Mouse (Mus musculus): ENCODE measurements around the gene Nid1.
"Not testable (repeated sequence)": the region's sequence is repeated elsewhere in the genome, so short reads cannot be mapped to it uniquely, and the experiment has no call there.

Nid1 gene

DNA sequence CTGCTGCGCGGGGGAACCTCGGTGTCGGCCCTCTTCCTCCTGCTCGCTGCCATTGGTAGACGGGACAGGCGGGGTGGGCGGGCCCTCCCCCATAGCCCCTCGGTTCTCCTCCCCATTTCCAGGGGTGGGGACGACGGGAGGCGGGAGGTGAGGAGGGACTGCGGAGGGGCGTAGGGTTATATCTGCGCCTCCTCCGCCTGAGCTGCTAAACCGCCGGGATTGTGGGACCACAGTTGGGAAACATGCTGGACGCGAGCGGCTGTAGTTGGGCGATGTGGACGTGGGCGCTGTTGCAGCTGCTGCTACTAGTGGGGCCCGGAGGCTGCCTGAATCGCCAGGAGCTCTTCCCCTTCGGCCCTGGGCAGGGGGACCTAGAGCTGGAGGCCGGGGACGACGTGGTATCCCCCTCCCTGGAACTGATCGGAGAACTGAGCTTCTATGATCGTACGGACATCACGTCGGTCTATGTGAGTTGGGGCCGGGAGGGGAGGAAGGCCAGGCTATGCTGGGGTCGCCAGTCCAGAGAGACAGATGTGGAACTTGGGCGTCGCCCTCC, at the start of gene Nid1:
TSS of gene Nid1 (plus strand) at position 92 of the 556 bp plus-strand sequence.
- DNase-seq, result not testable (repeated sequence)

DNA sequence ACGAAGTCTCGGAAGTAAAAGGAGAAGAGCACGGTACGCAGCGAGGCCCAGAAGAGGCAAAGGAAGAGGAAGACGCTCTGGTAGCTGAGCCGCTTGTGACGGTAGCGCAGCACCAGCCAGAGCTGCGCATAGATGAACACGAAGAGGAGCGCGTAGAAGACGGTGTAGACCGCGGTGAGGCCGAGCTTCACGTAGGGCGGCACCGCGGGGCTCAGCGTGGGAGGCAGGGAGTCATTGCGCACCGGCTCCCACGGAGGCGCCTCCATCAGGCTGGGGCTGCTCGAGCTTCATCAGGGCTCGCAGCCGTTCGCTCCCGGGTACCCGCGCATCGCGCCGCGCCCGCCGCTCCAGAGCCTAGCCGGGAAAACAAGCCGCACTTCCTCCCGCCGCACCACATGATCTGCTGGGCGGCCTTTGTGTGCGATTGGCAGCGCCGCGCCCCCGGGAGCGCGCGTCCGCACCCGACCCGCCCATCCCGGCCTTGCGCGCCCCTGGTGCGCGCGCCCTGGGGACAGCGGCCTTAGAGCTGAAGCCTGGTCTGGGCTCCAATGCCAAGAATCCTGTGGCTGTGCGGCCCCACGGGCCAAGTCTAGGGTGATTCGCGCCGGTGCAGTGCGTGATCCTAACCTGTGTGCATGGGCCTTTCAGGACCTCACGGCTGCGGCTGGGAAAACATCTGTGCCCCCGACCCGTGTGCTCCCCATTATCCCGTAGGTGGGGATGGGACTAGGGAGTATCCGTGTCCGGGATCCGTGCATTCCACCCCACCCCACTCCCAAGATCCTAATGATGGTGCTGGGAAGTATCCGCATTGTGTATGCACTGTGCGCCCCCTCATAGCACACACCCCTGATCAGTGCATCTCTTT, 43.9 kb upstream of the Nid1 start, which contains the start of gene Gpr137b:
TSS of gene Gpr137b (minus strand) at position 787 of the 868 bp plus-strand sequence.
- peak; percentile 40 for DNase-seq

DNA sequence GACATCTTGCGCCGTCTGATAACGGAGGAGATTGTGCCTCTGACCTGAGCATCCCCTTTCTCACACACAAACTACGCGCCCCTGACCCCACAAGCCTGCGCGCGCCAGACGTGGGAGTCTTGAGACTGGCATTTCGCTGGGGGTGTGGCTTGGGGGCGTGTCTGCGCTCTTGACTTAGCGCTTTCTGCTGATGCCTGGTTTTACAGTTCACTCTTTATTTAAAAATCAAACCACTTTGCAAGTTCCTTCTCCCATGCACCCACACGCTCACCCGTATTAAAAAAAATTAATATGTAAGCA, 43.3 kb upstream of the Nid1 start:
- DNase-seq, result peak; percentile 27

DNA sequence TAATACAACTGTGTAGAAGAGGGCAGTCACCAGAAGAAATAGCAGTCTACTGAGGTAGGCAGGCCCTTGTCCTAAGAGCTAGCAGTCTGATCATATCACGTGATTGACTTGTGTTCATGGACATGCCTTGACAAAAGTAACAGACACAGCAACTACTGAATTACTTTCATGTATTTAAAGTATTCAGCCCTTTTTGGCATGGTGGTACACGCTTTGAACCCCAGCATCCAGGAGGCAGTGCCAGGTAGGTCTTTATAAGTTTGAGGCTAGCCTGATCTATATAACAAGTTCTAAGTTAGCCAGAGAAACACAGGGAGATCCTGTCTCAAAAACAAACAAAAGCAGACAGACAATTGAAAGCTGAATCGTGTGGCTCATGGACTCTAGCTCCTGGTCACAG, 36.5 kb upstream of the Nid1 start:
- not testable (repeated sequence) for DNase-seq

DNA sequence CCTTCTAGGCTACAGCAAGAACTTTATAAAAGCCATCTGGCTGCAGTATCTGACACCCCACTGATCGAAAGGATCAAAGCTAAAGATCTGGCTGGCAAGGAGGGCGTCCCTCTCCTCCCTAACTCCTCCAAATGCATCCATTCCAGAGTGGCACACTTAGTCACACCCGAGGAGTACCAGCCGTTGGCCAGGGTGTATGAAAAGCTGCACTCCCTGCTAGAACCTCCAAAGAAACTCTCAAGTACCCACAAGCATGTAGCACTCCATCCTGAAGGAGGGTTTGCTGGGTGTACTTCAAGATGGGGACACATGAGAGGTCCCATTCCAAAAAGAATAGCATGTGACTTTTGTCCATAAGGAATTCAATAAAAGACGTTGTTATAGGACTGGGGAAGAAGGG, 34.5 kb upstream of the Nid1 start:
- DNase-seq, result not testable (repeated sequence)

DNA sequence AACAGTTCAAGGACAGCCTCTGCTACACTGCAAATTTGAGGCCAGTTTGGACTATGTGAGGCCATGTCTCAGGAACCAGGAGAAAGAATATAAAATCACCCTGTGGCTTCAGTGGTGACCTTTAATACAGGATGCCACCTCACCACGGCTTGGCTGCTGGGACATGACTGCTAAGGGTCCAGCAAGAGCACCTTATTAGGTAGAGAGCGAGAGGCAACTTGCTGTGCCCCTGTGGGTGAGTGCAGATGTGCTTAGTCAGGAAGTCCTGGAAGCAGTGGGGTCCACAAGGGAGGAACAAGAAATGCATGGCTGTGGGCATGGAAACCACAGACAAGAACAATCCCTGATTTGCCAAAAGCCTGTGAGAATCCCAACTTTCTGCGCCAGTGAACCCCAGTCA, 34.0 kb upstream of the Nid1 start:
- DNase-seq, result not testable (repeated sequence)

DNA sequence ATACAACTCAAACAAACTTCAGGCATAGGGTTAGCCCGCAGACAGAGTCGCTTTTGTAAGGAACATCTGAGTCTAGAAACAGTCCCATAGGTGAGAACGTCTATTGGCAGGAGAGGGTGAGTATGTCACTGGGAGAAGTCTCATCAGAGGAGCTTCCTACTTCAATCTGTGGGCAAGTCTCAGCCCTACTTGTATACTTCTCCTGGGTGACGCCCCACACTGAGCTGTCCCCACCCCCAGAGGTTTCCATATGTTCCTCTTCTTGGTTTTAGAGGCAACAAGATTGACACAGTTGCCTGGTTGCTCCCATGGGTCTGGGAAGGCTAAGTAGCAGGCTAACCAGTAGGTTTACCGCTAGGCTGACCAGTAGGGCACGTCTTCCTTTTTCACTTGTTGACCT, 33.5 kb upstream of the Nid1 start:
- DNase-seq, result not testable (repeated sequence)

DNA sequence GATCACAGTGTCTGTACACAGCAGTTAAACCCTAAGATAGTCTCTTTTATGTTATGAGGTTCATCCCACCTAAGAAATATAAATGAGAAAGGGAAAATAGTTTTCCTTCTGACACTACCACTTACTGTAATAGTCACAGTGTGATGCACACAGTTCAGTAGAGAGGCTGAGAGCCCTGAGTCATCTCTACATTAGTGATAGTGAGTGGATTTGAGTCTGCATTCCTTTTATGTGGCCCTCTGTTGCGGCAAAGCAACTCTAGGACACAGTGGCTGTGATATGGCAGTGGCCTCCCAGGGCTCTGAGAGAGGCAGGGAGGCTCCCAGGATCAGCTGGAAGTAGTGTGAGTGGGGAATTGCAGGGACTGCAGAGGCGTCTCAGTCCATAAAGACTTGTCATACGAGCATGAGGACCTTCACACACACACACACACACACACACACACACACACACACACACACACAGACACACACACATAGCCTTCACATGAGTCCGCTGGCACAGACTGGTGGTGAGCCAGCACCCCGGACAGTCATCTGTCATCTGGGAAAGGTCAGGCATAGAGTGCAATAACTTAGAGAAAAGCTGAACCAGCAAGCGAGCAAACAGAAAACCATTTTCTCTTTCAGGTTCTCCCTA, 32.7 kb upstream of the Nid1 start:
- not testable (repeated sequence) for DNase-seq

DNA sequence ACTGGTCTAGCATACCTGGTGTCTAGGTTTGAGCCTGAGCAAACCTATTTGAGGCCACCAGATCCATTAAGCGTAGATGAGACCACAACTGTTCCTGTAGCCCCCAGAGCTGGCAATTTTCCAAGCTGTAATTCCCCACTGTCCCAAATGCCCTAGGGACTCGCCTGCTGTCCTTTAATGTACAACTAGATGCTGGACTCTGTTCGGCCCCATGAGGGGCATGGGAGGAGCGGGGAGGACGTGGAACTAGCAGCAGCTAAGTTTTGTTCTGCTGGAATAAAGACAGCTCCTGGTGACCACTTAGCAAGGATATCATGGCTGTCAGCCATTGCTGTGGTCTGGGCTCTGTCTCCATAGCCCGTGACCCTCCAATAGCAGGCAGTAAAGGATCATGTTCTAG, 31.8 kb upstream of the Nid1 start:
- not testable (repeated sequence) for DNase-seq

DNA sequence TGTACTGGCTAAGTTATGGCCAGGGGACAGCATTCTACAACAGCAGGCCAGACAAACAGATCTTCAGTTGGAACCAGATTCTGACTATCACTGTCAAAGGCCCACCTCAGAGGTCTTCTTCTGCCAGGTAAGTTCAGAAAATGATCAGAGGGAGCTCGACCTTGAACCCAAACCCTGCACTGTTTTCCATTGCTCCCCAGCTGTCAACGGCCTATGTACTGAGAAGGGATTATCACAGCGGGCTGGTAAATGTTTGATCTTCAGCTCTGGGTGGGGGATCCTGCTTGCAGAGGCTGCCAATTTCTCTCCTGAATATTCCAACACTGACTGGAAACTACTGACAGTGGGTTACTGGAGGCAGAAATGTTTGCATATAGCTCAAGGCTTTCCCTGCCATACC, 23.1 kb upstream of the Nid1 start:
- no peak for DNase-seq

DNA sequence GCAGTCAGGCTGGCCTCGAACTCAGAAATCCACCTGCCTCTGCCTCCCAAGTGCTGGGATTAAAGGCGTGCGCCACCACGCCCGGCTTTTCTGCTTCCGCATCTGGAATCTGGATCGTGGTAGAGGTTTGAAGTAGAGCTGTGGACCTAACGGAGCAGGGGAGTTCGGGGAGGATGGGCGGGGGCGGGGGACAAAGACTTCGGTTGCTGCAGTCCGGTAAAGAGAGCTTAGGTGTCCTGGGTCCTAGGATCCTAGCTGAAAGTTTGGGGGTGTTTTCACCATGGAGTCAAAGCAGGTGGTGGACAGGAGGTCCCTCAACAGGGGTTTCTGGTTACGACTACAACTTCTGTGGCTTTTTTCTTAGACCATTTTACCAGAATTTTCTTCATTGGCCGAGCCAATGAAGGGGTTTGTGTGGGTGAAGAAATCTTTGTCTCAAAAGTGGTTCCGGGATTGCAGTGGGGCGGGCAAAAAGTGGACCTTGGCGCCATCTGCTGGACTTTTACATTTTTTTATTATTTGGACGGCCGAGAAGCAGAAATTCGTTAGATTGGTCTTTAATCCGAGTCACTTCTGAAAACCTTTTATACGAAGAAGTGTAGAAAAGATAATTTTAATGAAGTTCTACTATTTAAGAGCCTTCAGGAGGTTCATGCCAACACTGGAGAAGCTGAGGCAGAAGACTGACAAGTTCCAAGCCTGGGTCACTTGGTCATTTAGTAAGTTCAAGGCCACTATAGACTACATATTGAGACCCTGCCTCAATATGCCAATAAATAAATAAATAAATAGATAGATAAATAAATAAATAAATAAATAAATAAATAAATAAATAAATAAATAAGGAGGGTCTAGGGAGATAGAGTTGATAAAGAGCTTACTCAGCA, 22.0 kb upstream of the Nid1 start:
- peak; percentile 49 for DNase-seq

DNA sequence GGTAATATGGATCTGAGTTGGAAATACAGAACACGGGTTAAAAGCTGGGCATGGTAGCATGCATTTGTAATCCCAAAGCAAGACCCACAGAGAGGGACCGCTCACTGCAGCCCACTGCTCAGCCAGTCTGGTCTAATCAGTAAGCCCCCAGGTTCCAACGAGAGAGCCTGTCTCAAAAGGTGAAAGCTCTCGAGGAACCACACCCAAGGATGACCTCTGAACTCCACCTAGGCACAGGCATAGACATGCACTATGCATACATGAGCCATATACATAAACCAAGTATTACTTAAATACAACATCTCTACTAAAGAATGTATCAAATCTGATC, 21.4 kb upstream of the Nid1 start:
- DNase-seq, result not testable (repeated sequence)

DNA sequence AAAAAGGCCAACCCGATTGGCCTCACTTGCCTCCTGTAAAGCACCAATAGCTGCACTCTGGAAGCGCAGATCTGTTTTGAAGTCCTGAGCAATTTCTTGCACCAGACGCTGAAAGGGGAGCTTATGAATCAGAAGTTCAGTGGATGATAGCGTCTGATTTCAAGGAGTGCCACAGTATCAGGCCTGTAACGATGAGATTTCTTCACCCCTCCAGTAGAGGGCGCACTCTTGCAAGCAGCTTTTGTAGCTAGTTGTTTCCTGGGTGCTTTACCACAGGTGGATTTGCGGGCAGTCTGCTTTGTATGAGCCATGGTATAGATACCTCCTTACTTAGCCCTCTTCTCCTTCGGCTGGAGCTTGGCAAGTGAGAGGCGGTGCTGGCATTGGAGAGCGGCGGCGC, 18.5 kb upstream of the Nid1 start:
- not testable (repeated sequence) for DNase-seq

DNA sequence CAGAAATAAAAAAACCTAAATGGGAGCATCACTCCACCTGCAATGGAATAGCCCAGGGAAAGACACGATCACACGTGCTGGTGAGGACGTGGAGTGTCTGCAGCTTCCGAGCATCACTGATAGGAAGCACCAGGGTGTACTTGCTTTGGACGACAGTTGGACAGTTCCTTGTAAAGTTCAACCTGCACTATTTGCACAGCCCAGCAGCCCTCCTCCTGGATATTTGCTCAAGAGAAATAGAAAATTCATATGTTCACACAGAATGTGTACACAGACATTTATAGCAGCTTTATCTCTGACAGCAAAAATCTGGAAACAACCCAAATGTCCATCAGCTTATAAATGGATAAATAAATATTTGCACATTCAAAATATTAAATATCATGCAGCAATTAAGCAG, 14.1 kb upstream of the Nid1 start:
- DNase-seq, result not testable (repeated sequence)

DNA sequence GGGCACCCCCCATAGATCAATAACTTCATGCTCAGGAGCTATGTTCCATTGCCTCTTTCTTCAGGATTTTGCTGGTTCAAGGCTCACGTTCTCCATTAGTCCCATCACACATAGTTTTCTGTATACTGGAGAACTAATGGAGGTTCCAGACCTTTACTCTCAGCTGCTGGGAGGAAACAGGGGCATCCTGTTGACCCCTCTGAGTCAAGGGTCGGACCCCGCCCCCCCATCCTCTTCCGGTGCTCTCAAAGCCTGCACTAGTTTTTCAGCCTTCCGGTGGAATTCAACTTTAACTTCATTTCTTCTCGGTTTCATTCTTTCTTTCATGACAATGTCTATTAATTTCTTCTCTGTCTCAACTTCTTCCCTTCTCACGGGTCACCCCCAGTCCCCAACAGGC, 1.2 kb upstream of the Nid1 start:
- DNase-seq, result not testable (repeated sequence)

DNA sequence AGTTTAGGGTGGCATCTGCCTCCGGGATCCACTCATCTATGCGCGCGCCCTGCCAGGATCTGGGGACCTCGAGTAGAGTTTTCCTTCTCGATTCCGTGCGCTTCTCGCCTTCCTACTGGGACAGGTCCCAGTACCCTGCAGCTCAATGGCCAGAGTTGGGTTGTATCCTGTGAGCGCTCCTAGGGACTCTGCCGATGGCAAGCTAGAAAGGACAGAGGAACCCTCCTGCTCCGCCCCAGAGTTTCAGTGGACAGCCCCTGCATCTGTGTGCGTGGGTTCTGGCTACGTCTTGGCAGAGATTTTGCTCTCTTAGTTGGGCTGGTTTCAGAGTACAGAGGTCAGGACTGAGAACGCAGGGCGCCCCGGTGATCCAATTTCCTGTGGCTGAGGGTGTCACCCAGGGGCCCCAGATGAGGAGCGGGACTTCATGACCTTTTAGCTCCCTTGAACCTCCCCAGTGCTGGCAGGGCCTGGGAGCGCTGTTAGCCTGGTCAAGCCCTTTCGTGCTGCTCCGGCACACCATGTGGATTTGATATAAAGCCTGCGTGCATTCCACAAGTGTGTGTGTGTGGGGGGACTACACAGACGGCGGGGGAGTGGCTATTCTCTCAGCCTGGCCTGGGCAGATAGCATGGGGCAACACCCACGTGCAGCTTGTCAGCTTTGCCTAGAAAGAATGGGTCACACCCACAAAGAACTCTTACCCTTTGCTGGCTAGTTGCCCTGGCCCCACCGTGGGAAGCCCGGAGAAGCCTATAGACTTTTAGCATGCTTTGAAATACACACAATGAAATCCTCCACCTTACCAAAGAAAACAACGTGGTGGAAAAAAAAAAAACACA, 982 bp downstream of the Nid1 start:
- not testable (repeated sequence) for DNase-seq

DNA sequence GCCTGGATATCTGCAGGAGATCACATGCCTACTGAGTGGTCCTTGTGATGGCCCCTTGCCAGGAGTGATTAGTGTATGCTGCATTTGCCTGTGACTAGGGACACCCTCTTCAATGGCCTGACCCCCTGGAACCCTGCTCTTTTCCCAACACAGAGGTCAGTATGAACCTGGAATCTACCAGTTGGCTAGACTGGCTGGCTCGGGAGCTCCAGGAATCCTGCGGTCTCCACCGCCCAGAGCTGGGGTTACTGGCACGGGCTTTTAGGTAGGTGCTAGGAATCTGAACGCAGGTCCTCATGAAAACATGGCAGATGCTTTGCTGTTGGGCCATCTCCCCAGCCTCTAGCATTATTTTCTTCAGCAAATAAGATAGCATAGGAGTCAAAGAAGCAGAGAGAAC, 8.2 kb downstream of the Nid1 start:
- DNase-seq, result not testable (repeated sequence)

DNA sequence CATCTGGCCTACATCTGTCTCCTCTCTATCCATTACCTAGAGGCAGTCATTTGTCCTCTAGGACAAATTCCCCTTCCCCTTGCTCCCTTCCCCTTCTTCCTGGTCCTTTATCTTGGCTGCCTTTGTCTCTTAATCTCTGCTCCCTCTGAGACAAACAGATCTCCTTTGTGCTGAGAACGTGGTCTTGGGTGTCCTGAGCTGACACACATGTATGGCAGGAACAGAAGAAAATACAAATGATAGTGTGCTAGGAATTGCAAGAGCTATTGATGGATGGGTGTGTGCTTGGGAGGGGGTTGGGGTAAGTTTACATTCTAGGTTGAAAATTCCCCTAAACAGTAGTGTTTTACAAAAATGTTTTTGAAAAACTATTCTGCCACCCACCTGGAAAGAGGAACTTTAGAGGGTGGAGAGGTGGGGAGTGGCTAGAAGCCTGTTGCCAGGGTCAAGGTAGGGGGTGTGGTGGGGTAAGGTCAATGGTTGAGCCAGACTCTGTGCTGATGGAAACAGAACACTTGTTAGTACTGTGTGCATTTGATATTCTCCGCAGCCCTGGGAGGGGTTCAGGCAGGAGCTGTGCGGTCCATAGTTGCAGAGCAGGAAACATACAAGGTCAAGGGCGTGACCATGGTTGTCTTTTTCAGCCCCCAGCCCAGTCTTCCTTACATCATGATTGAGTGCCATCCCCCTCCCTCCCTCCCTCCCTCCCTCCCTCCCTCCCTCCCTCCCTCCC, 9.5 kb downstream of the Nid1 start:
- DNase-seq, result not testable (repeated sequence)

DNA sequence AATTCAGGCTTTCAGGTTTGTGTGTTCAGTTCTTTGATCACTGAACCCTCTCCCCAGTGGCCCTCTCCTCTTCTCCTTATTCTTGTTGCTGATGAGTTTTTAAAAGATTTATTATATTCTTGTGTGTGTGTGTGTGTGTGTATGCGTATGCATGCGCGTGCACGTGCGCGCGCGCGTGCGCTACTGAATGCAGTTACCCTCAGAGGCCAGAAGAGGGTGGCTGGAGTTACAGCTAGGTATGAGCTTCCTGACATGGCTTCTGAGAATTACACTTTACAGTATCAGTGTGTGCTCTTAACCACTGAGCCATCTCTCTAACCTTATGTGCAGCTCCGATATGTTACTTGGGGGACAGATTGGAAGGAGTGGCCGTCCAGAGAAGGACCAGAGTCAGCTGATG, 12.6 kb downstream of the Nid1 start:
- DNase-seq, result not testable (repeated sequence)

DNA sequence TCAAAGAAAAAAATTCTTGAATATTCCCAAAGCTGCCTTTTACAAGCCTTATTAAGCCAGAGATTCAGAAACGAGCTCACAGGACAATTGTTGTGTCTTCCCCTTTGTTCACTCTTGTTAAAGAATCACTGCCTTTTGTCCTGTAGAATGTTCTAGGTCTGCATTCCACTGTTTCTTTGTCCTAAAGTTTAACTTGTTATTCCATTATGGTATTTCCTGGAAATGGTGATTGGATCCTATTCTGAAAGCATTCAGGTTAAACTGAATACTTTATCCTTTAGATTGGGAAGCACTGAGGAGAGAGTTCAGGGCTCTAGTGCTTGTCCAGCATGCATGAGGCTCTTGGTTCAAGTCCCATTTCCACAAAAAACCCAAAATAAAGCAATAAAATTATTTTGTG, 13.6 kb downstream of the Nid1 start:
- not testable (repeated sequence) for DNase-seq

DNA sequence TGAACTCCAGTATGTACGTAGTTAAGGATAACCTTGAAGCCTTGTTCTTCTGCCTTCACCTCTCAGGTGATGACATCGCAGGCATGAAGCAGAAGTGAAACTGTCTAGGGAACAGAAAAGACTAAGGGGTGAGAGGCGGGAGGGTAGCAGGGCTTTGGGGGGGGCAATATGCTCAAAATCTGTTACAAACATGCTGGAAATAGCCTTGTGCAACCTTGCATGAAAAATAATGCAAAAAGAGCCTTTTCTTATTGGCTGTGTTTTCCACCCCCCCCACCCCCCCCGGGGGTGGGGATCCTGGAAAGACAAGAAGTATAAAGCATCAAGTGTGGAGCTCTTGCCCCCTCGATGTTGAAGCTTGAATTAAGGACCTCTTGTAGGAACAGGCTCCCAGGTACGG, 16.0 kb downstream of the Nid1 start:
- not testable (repeated sequence) for DNase-seq
